Mouse (Mus musculus): ENCODE data around the gene Sbsn. TPM values are rescaled to one million over a fixed set of nuclear protein-coding genes. Genes with fewer than 3 reads are reported as not detected.

The Sbsn gene
- 0.99 and 1.0 TPM in 2 replicates for polyA plus RNA-seq (2012; rRNA removed)

GRCm38 (mm10) chr7:30751086-30751669, at the start of gene Sbsn:
Gene Sbsn, plus strand, starts transcription at chr7:30751471.

GRCm38 (mm10) chr7:30711942-30712341, 39.3 kb upstream of the Sbsn start, which contains the start of gene Atp4a:
Gene Atp4a, plus strand, starts transcription at chr7:30712209.

GRCm38 (mm10) chr7:30729396-30730063, 21.7 kb upstream of the Sbsn start, which contains the start of gene Tmem147:
Gene Tmem147, minus strand, starts transcription at chr7:30729540.

GRCm38 (mm10) chr7:30743617-30744016, 7.7 kb upstream of the Sbsn start, which contains the start of gene Gapdhs:
Gene Gapdhs, minus strand, starts transcription at chr7:30743681.

GRCm38 (mm10) chr7:30763456-30763855, 12.2 kb downstream of the Sbsn start, which contains the start of gene Dmkn:
Gene Dmkn, plus strand, starts transcription at chr7:30763756.

GRCm38 (mm10) chr7:30787377-30788022, 36.2 kb downstream of the Sbsn start, which contains the start of gene Krtdap:
Gene Krtdap, plus strand, starts transcription at chr7:30787896.

Other genes starting within 250 kb of the Sbsn start
- gene Arhgap33, start 216.4 kb upstream of the Sbsn start, polyA plus RNA-seq (2012; rRNA removed), result 3.4 and 4.6 TPM in 2 replicates
- 3.5 and 4.6 TPM in 2 replicates for gene Hspb6, start 199.3 kb upstream of the Sbsn start, polyA plus RNA-seq (2012; rRNA removed)
- 3.4 and 6.2 TPM in 2 replicates for gene Proser3, start 199.2 kb upstream of the Sbsn start, polyA plus RNA-seq (2012; rRNA removed)
- gene Lin37, start 191.6 kb upstream of the Sbsn start, polyA plus RNA-seq (2012; rRNA removed), result 13.1 and 13.4 TPM in 2 replicates
- 20.0 and 21.9 TPM in 2 replicates for gene U2af1l4, start 188.2 kb upstream of the Sbsn start, polyA plus RNA-seq (2012; rRNA removed)
- 0.68 and 0.95 TPM in 2 replicates for gene Gm49396, start 188.1 kb upstream of the Sbsn start, polyA plus RNA-seq (2012; rRNA removed)
- gene Psenen, start 187.8 kb upstream of the Sbsn start, polyA plus RNA-seq (2012; rRNA removed), result 61.9 and 66.3 TPM in 2 replicates
- 1.2 and 1.3 TPM in 2 replicates for gene Igflr1, start 186.0 kb upstream of the Sbsn start, polyA plus RNA-seq (2012; rRNA removed)
- 8.2 and 10.0 TPM in 2 replicates for gene Kmt2b, start 162.7 kb upstream of the Sbsn start, polyA plus RNA-seq (2012; rRNA removed)
- 0.24 and 0.36 TPM in 2 replicates for gene Zbtb32, start 152.6 kb upstream of the Sbsn start, polyA plus RNA-seq (2012; rRNA removed)
- gene Upk1a, start 138.6 kb upstream of the Sbsn start, polyA plus RNA-seq (2012; rRNA removed), result 0.23 and 0.35 TPM in 2 replicates
- gene Cox6b1, start 125.3 kb upstream of the Sbsn start, polyA plus RNA-seq (2012; rRNA removed), result 514 and 548 TPM in 2 replicates
- not detected in 2 replicates for gene Etv2, start 115.6 kb upstream of the Sbsn start, polyA plus RNA-seq (2012; rRNA removed)
- gene Rbm42, start 101.2 kb upstream of the Sbsn start, polyA plus RNA-seq (2012; rRNA removed), result 21.2 and 21.7 TPM in 2 replicates
- 13.8 and 14.4 TPM in 2 replicates for gene Haus5, start 86.5 kb upstream of the Sbsn start, polyA plus RNA-seq (2012; rRNA removed)
- not detected in 2 replicates for gene Pmis2, start 79.9 kb upstream of the Sbsn start, polyA plus RNA-seq (2012; rRNA removed)
- 0.24 and 0.43 TPM in 2 replicates for gene 2200002J24Rik, start 52.5 kb upstream of the Sbsn start, polyA plus RNA-seq (2012; rRNA removed)
- gene Atp4a, start 39.3 kb upstream of the Sbsn start, polyA plus RNA-seq (2012; rRNA removed), result 2.5 and 3.2 TPM in 2 replicates
- gene Tmem147, start 21.9 kb upstream of the Sbsn start, polyA plus RNA-seq (2012; rRNA removed), result 82.8 and 85.1 TPM in 2 replicates
- gene Gapdhs, start 7.8 kb upstream of the Sbsn start, polyA plus RNA-seq (2012; rRNA removed), result 0.06 TPM in 1 of 2 replicates, not detected in the other
- gene Dmkn, start 12.3 kb downstream of the Sbsn start, polyA plus RNA-seq (2012; rRNA removed), result 1.4 and 1.5 TPM in 2 replicates
- gene Krtdap, start 36.4 kb downstream of the Sbsn start, polyA plus RNA-seq (2012; rRNA removed), result 0.16 and 1.4 TPM in 2 replicates
- 1.4 and 1.7 TPM in 2 replicates for gene Ffar2, start 72.3 kb downstream of the Sbsn start, polyA plus RNA-seq (2012; rRNA removed)
- gene Ffar3, start 104.7 kb downstream of the Sbsn start, polyA plus RNA-seq (2012; rRNA removed), result not detected in 2 replicates
- 0.06 and 0.07 TPM in 2 replicates for gene Ffar1, start 110.1 kb downstream of the Sbsn start, polyA plus RNA-seq (2012; rRNA removed)
- 3.4 and 4.7 TPM in 2 replicates for gene Cd22, start 128.9 kb downstream of the Sbsn start, polyA plus RNA-seq (2012; rRNA removed)
- 0.32 and 0.35 TPM in 2 replicates for gene Mag, start 163.4 kb downstream of the Sbsn start, polyA plus RNA-seq (2012; rRNA removed)
- gene Hamp2, start 173.2 kb downstream of the Sbsn start, polyA plus RNA-seq (2012; rRNA removed), result not detected in 2 replicates
- 30.9 and 57.5 TPM in 2 replicates for gene Hamp, start 192.6 kb downstream of the Sbsn start, polyA plus RNA-seq (2012; rRNA removed)
- 47.1 and 50.1 TPM in 2 replicates for gene Usf2, start 205.3 kb downstream of the Sbsn start, polyA plus RNA-seq (2012; rRNA removed)
- gene Lsr, start 222.0 kb downstream of the Sbsn start, polyA plus RNA-seq (2012; rRNA removed), result 31.7 and 32.1 TPM in 2 replicates
- 4.2 and 4.8 TPM in 2 replicates for gene Fam187b, start 222.3 kb downstream of the Sbsn start, polyA plus RNA-seq (2012; rRNA removed)